Mouse (Mus musculus): ENCODE measurements at regions not wholly inside any gene's neighbourhood (a gene's known extent, or its start where the extent isn't known, plus 50 kb on each side); places are given as distances from the start of the nearest gene placed in this dataset.

- TF ChIP-seq EP300 (IDR thresholded peaks at IDR 0.05; ENCODE audit: low read depth) (no peak), CTCF (IDR thresholded peaks at IDR 0.05; ENCODE audit: low read depth) (no peak)
These were observed 201.5 kb downstream of the Foxa2 start for GRCm38 (mm10) chr2:147845256-147845655.

GRCm38 (mm10) chr2:147840936-147841335 is 205.8 kb downstream of the Foxa2 start:
- no peaks in the 10 kb centered on the region for H3K4me1 ChIP-seq (ENCODE audit: insufficient read depth)
- ATAC-seq (no peak), DNase-seq (no peak)
- no peaks in the 10 kb centered on the region for H3K9me3 ChIP-seq (ENCODE audit: low read length)
- H3K36me3 ChIP-seq (replicated peaks; ENCODE audit: insufficient read depth, low read length): no peaks in the 10 kb centered on the region
- H3K4me2 ChIP-seq (ENCODE audit: low read depth, low read length): no peak overlapping the region
- H3K4me3 ChIP-seq (ENCODE audit: low read depth, low read length): no peak overlapping the region
- TF ChIP-seq EP300 (IDR thresholded peaks at IDR 0.05; ENCODE audit: low read depth) (no peak), CTCF (IDR thresholded peaks at IDR 0.05; ENCODE audit: low read depth) (no peak)
- H3K27me3 ChIP-seq (ENCODE audit: insufficient read depth, low read length): no peaks in the 10 kb centered on the region
- 63% methylated on average over 5 of the region's 5 CpGs for WGBS (ENCODE audit: insufficient replicate concordance)
- no peak overlapping the region for H3K27ac ChIP-seq (ENCODE audit: low read depth)
- no peak overlapping the region for H3K9ac ChIP-seq (replicated peaks)

More at GRCm38 (mm10) chr2:147845256-147845655, 201.5 kb downstream of the Foxa2 start:
- no peak overlapping the region for H3K4me3 ChIP-seq (ENCODE audit: low read depth, low read length)
- H3K27ac ChIP-seq (ENCODE audit: low read depth): no peak overlapping the region
- no peaks in the 10 kb centered on the region for H3K36me3 ChIP-seq (replicated peaks; ENCODE audit: insufficient read depth, low read length)
- DNase-seq (no peak), ATAC-seq (no peak)
- WGBS (ENCODE audit: insufficient replicate concordance): 44% methylated on average over 1 of the region's 1 CpGs
- H3K9me3 ChIP-seq (ENCODE audit: low read length): no peaks in the 10 kb centered on the region
- no peak overlapping the region for H3K9ac ChIP-seq (replicated peaks)
- H3K27me3 ChIP-seq (ENCODE audit: insufficient read depth, low read length): no peaks in the 10 kb centered on the region
- no peaks in the 10 kb centered on the region for H3K4me1 ChIP-seq (ENCODE audit: insufficient read depth)
- no peak overlapping the region for H3K4me2 ChIP-seq (ENCODE audit: low read depth, low read length)

DNA sequence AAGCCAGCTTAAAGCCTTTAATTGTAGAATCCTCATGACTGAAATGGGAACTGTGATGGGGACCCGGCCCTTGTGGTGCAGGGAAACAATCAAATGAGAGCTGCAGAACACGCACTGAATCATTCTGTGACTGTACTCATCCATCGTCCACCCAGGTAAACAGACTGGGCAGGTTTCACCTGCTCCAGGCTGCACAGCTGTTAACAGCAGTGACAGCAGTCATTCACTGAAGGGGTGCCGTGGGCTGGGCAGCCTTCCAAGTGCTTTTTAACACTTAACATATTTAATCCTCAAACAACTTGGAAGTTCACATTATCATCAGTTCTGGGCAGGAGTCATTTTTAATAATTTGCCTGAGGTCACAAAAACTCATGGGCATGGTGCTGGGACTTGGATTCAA is 208.2 kb downstream of the Foxa2 start:
- no peaks in the 10 kb centered on the region for H3K9me3 ChIP-seq (ENCODE audit: low read length)
- ATAC-seq (no peak), DNase-seq (no peak)
- H3K4me3 ChIP-seq (ENCODE audit: low read depth, low read length): no peak overlapping the region
- H3K36me3 ChIP-seq (replicated peaks; ENCODE audit: insufficient read depth, low read length): no peaks in the 10 kb centered on the region
- TF ChIP-seq EP300 (IDR thresholded peaks at IDR 0.05; ENCODE audit: low read depth) (no peak), CTCF (IDR thresholded peaks at IDR 0.05; ENCODE audit: low read depth) (no peak)
- H3K4me2 ChIP-seq (ENCODE audit: low read depth, low read length): no peak overlapping the region
- no peaks in the 10 kb centered on the region for H3K4me1 ChIP-seq (ENCODE audit: insufficient read depth)
- 59% methylated on average over 4 of the region's 4 CpGs for WGBS (ENCODE audit: insufficient replicate concordance)
- H3K27ac ChIP-seq (ENCODE audit: low read depth): no peak overlapping the region
- H3K27me3 ChIP-seq (ENCODE audit: insufficient read depth, low read length): no peaks in the 10 kb centered on the region
- H3K9ac ChIP-seq (replicated peaks): no peak overlapping the region

DNA sequence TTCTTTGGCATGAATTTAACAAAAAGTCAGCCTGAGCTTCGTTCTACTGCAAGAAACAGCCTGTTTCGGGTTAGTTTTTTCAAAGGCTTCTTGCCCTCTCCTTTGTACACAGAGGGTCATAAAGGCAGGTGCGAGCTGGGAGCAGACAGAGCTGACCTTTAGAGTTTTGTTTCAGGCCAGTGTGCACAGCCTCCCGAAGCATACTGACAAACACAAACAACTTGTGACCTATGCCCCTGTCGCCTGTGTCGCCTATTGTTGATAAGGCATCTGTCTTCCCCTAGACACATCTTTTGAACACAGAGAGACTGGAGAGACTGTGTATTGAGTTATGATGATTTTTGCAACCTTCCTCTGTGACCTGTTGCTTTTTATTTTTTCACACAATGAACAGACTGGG is 216.2 kb downstream of the Foxa2 start:
- no peaks in the 10 kb centered on the region for H3K36me3 ChIP-seq (replicated peaks; ENCODE audit: insufficient read depth, low read length)
- H3K4me3 ChIP-seq (ENCODE audit: low read depth, low read length): no peak overlapping the region
- no peak overlapping the region for H3K4me2 ChIP-seq (ENCODE audit: low read depth, low read length)
- H3K4me1 ChIP-seq (ENCODE audit: insufficient read depth): no peaks in the 10 kb centered on the region
- no peak for TF ChIP-seq EP300 (IDR thresholded peaks at IDR 0.05; ENCODE audit: low read depth)
- no peak for TF ChIP-seq CTCF (IDR thresholded peaks at IDR 0.05; ENCODE audit: low read depth)
- DNase-seq: no peak
- H3K9me3 ChIP-seq (ENCODE audit: low read length): no peaks in the 10 kb centered on the region
- no peaks in the 10 kb centered on the region for H3K27me3 ChIP-seq (ENCODE audit: insufficient read depth, low read length)
- no peak overlapping the region for H3K9ac ChIP-seq (replicated peaks)
- 31% methylated on average over 6 of the region's 6 CpGs for WGBS (ENCODE audit: insufficient replicate concordance)
- ATAC-seq: peak; percentile 50; the same call in 1 of the 2 replicates
- 0 out of 2 replicates have a peak overlapping the region, but pooled peaks have one; percentile 3 for H3K27ac ChIP-seq (ENCODE audit: low read depth)

- no peaks in the 10 kb centered on the region for H3K4me1 ChIP-seq (ENCODE audit: insufficient read depth)
- no peak overlapping the region for H3K4me3 ChIP-seq (ENCODE audit: low read depth, low read length)
- ATAC-seq (no peak), DNase-seq (no peak)
- no peaks in the 10 kb centered on the region for H3K9me3 ChIP-seq (ENCODE audit: low read length)
- no peak overlapping the region for H3K9ac ChIP-seq (replicated peaks)
- no peaks in the 10 kb centered on the region for H3K27me3 ChIP-seq (ENCODE audit: insufficient read depth, low read length)
- H3K4me2 ChIP-seq (ENCODE audit: low read depth, low read length): no peak overlapping the region
- no peak overlapping the region for H3K27ac ChIP-seq (ENCODE audit: low read depth)
- 68% methylated on average over 3 of the region's 3 CpGs for WGBS (ENCODE audit: insufficient replicate concordance)
- TF ChIP-seq CTCF (IDR thresholded peaks at IDR 0.05; ENCODE audit: low read depth): no peak
- no peak for TF ChIP-seq EP300 (IDR thresholded peaks at IDR 0.05; ENCODE audit: low read depth)
- H3K36me3 ChIP-seq (replicated peaks; ENCODE audit: insufficient read depth, low read length): no peaks in the 10 kb centered on the region
These were observed 229.8 kb downstream of the Foxa2 start for GRCm38 (mm10) chr2:147816951-147817350.

GRCm38 (mm10) chr2:147814231-147814630 is 232.5 kb downstream of the Foxa2 start:
- no peaks in the 10 kb centered on the region for H3K27me3 ChIP-seq (ENCODE audit: insufficient read depth, low read length)
- no peak for TF ChIP-seq CTCF (IDR thresholded peaks at IDR 0.05; ENCODE audit: low read depth)
- TF ChIP-seq EP300 (IDR thresholded peaks at IDR 0.05; ENCODE audit: low read depth): no peak
- no peak overlapping the region for H3K4me2 ChIP-seq (ENCODE audit: low read depth, low read length)
- no peaks in the 10 kb centered on the region for H3K9me3 ChIP-seq (ENCODE audit: low read length)
- no peak overlapping the region for H3K9ac ChIP-seq (replicated peaks)
- no peaks in the 10 kb centered on the region for H3K36me3 ChIP-seq (replicated peaks; ENCODE audit: insufficient read depth, low read length)
- H3K27ac ChIP-seq (ENCODE audit: low read depth): no peak overlapping the region
- ATAC-seq (no peak), DNase-seq (no peak)
- no peaks in the 10 kb centered on the region for H3K4me1 ChIP-seq (ENCODE audit: insufficient read depth)
- H3K4me3 ChIP-seq (ENCODE audit: low read depth, low read length): no peak overlapping the region
- WGBS (ENCODE audit: insufficient replicate concordance): 49% methylated on average over 3 of the region's 3 CpGs

DNA sequence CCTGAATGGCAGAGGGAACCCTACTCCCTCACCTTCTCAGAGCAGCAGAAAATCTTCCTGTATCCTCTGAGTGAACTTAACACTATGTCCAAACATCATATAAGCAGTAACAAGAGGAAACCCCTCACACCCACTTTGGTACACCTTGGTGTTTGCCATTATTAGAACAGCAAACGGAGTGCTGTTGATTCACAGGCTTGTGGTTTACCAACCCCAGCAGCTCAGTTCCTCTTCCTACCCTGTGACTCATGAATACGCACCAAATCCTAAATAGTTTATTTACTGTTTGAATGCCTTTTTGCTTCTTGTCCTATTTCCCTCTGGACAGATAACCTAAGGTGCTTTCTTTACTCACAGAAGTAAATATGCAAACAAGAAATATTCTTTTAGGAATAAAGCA is 233.3 kb downstream of the Foxa2 start:
- no peaks in the 10 kb centered on the region for H3K4me1 ChIP-seq (ENCODE audit: insufficient read depth)
- no peak for TF ChIP-seq CTCF (IDR thresholded peaks at IDR 0.05; ENCODE audit: low read depth)
- TF ChIP-seq EP300 (IDR thresholded peaks at IDR 0.05; ENCODE audit: low read depth): no peak
- H3K36me3 ChIP-seq (replicated peaks; ENCODE audit: insufficient read depth, low read length): no peaks in the 10 kb centered on the region
- H3K27ac ChIP-seq (ENCODE audit: low read depth): no peak overlapping the region
- DNase-seq (no peak), ATAC-seq (no peak)
- H3K4me2 ChIP-seq (ENCODE audit: low read depth, low read length): no peak overlapping the region
- H3K9me3 ChIP-seq (ENCODE audit: low read length): no peaks in the 10 kb centered on the region
- 24% methylated on average over 2 of the region's 2 CpGs for WGBS (ENCODE audit: insufficient replicate concordance)
- H3K4me3 ChIP-seq (ENCODE audit: low read depth, low read length): no peak overlapping the region
- no peaks in the 10 kb centered on the region for H3K27me3 ChIP-seq (ENCODE audit: insufficient read depth, low read length)
- H3K9ac ChIP-seq (replicated peaks): no peak overlapping the region
